Mouse (Mus musculus) lung, adult 18-20 months (tissue): ENCODE measurements around the gene Olig1.
A peak's percentile ranks its signal among the peaks of the same experiment; 100 is the strongest.

Source experiments
- DNase-seq, 2 experiments: peaks; one replicate each; pipeline ENCODE4 v3.0.0; 2022; ENCODE audit warnings: mixed read lengths in 2 of 2

The Olig1 gene

DNA sequence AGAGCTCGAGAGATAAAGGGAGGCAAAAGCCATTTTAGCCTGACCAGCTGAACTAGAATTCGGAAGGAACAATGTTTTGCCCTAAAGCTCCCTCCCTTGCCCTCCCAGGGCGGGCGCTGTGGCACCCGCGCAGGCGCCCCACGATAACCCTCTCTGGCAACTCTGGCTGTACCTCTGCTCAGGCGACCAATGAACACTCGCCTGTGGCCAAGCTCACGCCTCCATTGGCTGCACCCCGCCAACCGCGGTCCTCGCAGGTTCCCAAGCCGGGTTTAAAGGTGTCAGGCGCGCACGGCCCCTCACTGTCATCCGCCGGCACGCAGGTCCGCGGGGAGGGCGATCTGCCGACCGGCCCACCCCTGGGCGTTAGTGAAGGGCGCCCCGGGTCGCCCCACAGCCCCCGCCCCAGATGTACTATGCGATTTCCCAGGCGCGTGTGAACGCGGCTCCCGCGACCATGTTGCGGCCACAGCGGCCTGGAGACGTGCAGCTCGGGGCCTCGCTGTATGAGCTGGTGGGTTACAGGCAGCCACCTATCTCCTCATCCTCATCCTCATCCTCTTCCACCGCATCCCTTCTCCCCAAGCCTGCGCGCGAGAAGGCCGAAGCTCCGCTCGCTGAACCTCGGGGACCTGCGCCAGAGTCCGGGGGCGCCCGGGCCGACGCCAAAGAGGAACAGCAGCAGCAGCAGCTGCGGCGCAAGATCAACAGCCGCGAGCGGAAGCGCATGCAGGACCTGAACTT, at the start of gene Olig1:
Gene Olig1 (plus strand): TSS at position 305 of the 744 bp plus-strand sequence.
- DNase-seq = peak; percentile 47 to 49

DNA sequence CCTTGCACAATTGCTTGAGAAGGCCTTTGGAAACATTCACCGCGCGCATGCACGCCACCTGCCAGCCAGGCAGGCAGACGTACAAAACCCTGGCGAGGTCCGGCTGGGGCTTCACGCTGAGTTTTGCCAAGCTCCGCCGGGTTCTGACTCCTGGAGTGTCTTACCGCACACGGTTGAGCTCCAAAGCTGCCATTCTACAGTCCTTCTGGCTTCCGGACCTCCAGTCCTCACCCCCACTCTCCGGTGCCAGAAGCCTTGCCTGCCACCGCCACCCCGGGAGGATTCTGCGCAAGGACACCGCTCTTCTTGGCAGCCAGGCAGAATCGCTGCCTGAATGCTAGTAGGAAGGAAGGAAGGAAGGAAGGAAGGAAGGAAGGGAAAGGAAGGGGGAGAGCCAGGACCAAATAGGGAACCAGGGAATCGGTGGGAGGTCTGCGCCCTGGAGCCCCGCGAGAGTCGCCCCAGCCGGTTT, 47.4 kb upstream of the Olig1 start:
- DNase-seq = no peak

GRCm38 (mm10) chr16:91222643-91223271, 46.8 kb upstream of the Olig1 start:
- no peak for DNase-seq

DNA sequence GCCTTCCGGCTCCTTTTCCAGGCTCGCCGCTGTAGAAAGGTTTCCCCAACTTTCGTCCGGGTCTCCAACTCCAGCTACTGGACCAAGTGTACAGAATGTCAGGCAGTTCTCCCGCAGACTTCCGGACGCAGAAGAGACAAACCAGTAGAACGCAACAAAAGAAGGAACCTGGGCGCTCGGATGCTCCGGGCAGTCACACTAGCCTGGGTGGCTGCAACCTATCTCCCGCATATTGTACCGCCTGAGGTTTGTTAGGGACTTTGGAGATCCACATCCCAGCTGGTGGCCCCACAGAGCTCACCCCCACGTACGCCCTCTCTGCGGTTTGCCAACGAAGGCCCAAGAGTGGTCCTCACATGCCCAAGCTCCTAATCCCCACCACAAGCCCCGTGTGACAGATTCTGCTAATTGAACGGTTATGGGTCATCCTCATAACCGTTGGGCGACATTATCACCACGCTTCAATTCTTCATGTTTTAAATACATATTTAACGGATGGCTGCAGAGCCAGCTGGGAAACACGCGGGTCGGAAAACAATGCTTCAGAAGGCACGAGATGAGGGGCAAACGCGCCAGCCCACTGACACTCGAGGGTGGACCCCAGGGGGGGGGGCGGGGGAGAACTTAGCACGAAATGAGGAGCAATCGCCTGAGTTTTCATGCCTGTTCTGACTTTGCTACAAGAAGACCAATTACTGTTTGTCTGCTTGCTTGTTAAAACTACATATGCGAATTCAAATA, 46.1 kb upstream of the Olig1 start:
- no peak for DNase-seq

DNA sequence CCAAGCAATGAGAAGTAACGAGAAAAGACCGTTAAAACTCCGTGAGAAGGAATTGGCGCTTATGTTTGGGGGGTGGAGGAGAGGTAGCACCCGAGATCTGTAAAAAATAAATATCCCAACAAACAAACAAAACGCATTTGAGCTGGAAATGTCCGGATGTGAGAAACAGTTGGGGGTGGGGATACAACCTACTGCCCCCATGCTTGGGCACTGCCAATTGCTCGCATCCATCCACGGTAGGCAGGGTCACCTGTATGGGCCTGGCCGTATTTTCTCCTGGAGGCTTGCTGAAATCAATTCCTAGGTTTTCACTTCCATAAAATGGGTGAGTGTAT, 45.5 kb upstream of the Olig1 start:
- no peak for DNase-seq

DNA sequence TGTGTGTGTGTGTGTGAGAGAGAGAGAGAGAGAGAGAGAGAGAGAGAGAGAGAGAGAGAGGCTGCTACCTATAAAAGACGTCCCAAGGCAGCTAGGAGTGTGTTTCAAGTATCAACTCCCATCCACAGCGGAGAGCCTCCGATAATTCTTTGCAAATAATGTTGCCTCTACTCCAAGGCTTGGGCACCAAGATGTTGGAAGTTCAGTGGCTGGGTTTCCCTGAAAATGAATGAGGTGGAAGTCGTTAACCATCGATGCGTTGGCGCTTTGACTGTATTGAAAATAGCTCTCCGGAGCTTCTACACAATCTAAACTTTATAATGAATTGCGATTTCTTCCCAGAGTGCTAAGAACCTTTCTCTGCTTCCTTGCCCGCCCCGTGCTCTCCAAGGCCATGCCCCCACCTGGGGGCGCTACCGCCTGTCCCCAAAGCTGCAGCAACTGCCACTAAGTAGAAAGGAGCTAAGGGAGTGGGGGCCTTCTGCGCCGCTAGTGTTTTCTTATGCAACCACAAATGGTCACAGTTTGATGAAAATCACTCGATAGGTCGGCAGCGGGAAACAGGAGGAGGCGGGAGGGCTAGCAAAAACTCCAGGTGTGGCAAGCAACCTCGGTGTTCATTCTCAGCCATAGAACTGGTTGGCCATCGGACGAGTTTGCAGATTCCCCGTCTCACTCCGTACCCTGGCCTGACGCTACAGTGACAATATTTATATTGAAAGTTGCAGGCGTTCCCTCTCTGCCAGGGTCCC, 44.9 kb upstream of the Olig1 start:
- no peak for DNase-seq

DNA sequence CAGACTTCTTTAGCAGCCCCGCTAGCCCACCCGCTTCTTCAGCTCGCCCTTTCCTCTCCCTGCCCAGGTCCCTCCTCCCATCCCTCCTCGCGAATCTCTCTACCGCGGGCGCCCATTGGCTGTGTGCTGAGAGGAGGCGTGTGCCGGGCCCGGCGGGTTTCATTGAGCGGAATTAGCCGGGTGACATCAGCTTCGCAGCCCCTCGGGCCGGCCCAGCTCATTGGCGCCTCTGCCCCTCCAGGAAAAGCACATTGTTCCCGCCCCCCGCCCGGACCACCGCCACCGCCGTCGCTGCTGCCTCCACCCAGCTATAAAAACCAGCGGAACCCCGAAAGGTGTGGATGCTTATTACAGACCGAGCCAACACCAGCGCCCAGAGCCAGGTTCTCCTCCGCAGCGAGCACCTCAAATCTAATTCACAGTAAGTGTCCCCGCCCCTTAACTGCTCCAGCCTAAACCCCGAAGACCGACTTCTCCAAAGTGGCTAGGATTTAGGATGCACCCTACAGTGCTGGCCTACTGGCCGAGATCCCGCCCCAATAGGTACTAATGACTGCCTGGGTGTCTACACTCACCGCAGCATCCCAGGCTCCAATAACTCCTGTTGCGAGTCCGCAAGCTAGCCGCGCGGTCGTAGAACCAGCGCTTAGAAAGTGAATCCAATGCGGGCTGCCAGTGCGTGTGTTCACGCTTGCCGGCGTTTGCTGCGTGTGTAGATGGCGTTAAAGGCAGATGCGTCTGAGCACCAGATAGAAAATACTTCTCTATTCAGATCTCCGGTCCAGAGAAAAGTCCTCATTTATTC, 44.1 kb upstream of the Olig1 start, which contains the start of gene Olig2:
Gene Olig2 (plus strand): TSS at position 225 of the 805 bp plus-strand sequence.
- no peak for DNase-seq

GRCm38 (mm10) chr16:91226038-91226882, 43.3 kb upstream of the Olig1 start:
- no peak for DNase-seq

- DNase-seq = no peak
Measured at GRCm38 (mm10) chr16:91226883-91227759, 42.5 kb upstream of the Olig1 start.

DNA sequence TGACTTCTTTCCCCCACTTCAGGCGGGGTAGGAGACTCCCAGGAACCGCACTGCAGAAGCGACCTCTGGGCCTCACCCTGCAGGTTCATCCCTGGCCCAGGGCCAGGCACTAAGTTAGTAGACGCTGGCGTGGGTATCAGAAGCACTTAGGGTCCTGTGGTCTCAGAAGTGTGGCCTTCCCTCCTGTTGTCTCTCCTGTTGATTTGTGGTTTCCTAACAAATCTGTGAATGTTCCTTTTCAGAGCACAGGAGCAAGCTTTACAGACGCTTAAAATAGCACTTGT, 41.9 kb upstream of the Olig1 start:
- DNase-seq = no peak

DNA sequence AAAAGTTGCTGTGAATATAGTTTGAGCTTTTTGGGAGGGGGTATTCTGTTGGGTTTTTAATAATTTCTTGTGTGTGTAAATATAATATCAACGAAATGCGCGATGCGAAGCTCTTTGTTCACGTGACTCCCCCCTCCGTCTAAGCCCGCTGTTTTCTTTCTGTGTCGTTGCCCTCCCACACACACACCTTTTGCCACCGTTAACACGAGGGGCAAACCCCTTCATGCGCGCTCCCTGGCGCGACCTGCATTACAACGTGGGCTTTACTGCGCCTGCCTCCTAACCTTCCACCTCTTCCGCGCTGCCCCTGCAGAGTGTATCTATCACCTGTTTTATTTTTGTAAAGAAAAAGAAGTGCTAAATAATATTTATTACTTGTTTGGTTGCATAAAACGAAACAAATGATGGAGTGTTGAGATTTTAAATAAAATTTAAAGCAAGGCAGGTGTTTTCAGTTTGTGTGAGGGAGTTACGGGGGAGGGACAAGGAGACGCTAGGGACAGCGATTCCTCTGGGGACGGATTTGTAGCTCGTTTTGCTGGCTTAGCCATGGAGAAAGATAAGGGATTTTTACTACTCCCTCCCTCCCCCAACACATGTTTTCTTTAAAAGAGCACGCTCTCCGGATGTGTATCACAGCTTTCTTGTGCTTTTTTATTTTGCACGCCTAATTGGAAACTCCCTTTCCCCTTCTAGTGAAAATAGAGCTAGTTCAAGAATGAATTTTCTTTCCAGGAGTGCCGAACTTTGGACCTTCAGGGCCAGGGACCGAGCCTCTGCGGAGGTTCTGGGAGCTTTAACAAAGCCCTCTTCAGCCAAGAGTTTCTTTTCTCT, 41.1 kb upstream of the Olig1 start:
- DNase-seq = no peak

- DNase-seq = no peak
Measured at GRCm38 (mm10) chr16:91229072-91229348, 40.6 kb upstream of the Olig1 start.

- DNase-seq = no peak
Measured at GRCm38 (mm10) chr16:91229643-91230042, 39.9 kb upstream of the Olig1 start.

- DNase-seq = no peak
Measured at GRCm38 (mm10) chr16:91231781-91232469, 37.6 kb upstream of the Olig1 start.

- DNase-seq = no peak
Measured at GRCm38 (mm10) chr16:91232470-91233240, 36.9 kb upstream of the Olig1 start.

DNA sequence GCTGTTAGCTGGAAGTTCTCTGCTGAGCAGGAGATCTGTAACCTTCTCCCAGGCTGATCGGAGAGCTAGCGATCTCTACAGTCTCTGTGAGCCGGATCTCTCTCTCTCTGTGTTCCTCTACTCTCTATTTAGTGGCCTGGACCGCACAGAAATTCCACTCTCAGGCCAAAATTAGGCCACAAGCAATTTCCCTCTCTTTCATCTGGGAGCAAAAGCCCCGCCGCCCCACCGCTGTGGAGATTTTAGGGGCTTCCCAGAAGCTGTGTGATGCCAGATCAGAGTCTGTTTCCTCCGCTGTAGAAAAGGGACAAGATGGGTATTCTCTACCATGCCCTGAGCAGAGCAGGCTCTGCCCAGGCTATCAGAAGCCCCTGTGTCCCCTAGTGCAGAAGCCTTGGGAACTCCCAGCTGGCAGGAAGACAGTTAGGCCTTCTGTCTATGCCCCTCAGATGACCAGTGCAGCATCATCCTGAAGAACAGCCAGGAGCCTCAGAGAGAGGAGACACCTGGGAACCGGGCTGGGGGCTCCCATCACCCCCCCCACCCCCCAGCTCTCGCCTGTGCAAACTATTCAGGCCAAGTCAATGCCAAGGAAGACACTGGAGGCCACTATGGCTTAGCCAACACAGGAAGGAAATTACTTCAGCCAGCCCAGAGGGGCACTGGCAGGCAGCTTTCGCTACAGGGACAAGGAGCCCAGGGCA, 36.2 kb upstream of the Olig1 start:
- no peak for DNase-seq

- no peak for DNase-seq
Measured at GRCm38 (mm10) chr16:91239024-91239423, 30.5 kb upstream of the Olig1 start.

DNA sequence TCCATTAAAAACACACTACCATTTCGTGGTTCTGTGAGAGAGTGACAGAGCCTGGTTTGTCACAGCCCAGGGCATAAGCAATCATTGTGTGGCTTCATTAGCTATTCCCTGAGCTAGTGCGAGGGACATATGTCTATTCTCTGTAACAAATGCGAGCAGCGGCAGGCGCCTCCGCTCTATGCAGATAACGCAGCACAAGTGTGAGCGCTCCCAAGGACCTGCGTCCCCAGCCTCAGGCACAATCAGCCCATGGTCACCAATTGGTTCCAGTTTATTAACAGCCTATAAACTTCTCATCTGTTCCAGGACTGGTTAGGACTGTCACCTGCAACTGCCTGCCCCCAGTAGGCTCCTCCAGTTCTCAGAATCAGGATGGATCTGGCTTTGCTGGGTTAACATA, 23.3 kb upstream of the Olig1 start:
- no peak for DNase-seq
